Mouse (Mus musculus) lung, postnatal 0 days (tissue): ENCODE data around the gene Lrmda.

Experiments used
- CTCF ChIP-seq: IDR thresholded peaks from 2 replicates; pipeline ENCODE4 v1.5.1; 2016; ENCODE audit warnings: antibody characterized with exemption, mild to moderate bottlenecking
- EP300 ChIP-seq: IDR thresholded peaks from 2 replicates; pipeline ENCODE4 v1.6.1; 2016; ENCODE audit warnings: antibody characterized with exemption, mild to moderate bottlenecking, control low read depth

DNA sequence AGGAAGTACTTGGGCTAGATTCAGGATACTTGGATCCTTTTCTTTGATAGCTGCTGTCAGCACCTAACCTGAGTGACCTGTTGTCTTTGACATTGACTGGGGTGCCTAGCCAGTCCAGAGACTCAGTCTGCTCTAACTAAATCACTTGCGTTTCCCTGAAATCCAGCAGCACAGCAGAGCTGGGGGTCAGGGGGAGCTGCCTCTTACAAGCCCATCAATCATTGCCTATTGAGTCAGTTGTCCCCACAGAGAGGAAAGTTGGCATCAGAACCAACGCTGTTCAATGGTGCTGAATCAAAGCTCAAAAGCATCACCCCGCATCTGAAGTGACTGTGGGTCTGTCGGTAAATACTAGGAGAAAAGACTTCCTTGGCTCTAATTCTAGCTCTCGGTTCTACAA, 725.2 kb downstream of the Lrmda start:
- TF ChIP-seq CTCF (no peak), EP300 (no peak)
